Mouse (Mus musculus) right cerebral cortex, postnatal 25 days (tissue): ENCODE measurements at regions not wholly inside any gene's neighbourhood (a gene's known extent, or its start where the extent isn't known, plus 50 kb on each side); places are given as distances from the start of the nearest gene placed in this dataset.

Experiments
- DNase-seq: peaks from one replicate; pipeline ENCODE4 v3.0.0; 2022

GRCm38 (mm10) chr1:120762498-120762897, 160.3 kb downstream of the En1 start:
- DNase-seq, result no peak

- no peak for DNase-seq
Observed at GRCm38 (mm10) chr1:120762921-120763595, 160.8 kb downstream of the En1 start.

GRCm38 (mm10) chr1:120767054-120767453, 164.8 kb downstream of the En1 start:
- DNase-seq, result no peak

GRCm38 (mm10) chr1:120771269-120771668, 169.1 kb downstream of the En1 start:
- DNase-seq, result no peak

GRCm38 (mm10) chr1:120776906-120777305, 174.7 kb downstream of the En1 start:
- DNase-seq, result no peak

- DNase-seq, result no peak
Observed at GRCm38 (mm10) chr1:120777468-120777867, 175.2 kb downstream of the En1 start.

- no peak for DNase-seq
Observed at GRCm38 (mm10) chr1:120795245-120795644, 193.0 kb downstream of the En1 start.

- DNase-seq, result no peak
Observed at GRCm38 (mm10) chr1:120801248-120801979, 199.2 kb downstream of the En1 start.

- DNase-seq, result no peak
Observed at GRCm38 (mm10) chr1:120801980-120802364, 199.8 kb downstream of the En1 start.

- no peak for DNase-seq
Observed at GRCm38 (mm10) chr1:120814441-120814840, 212.2 kb downstream of the En1 start.

- DNase-seq, result no peak
Observed at GRCm38 (mm10) chr1:120816237-120816820, 214.1 kb downstream of the En1 start.

- DNase-seq, result no peak
Observed at GRCm38 (mm10) chr1:120817563-120817962, 215.3 kb downstream of the En1 start.

- DNase-seq, result no peak
Observed at GRCm38 (mm10) chr1:120831975-120832374, 229.8 kb downstream of the En1 start.

- DNase-seq, result no peak
Observed at GRCm38 (mm10) chr1:120842596-120842995, 240.4 kb downstream of the En1 start.

GRCm38 (mm10) chr1:120846146-120846545, 243.9 kb downstream of the En1 start:
- no peak for DNase-seq

- no peak for DNase-seq
Observed at GRCm38 (mm10) chr1:120851860-120852503, 249.8 kb downstream of the En1 start.

GRCm38 (mm10) chr1:120857566-120857965, 255.3 kb downstream of the En1 start:
- no peak for DNase-seq

GRCm38 (mm10) chr1:120859546-120859945, 257.3 kb downstream of the En1 start:
- DNase-seq, result no peak

GRCm38 (mm10) chr1:120872554-120872953, 270.3 kb downstream of the En1 start:
- DNase-seq, result no peak

GRCm38 (mm10) chr1:120882959-120883549, 280.8 kb downstream of the En1 start:
- DNase-seq, result no peak

- no peak for DNase-seq
Observed at GRCm38 (mm10) chr1:120883632-120884031, 281.4 kb downstream of the En1 start.

GRCm38 (mm10) chr1:120910801-120911200, 308.6 kb downstream of the En1 start:
- DNase-seq, result no peak

- DNase-seq, result no peak
Observed at GRCm38 (mm10) chr1:120911962-120912670, 309.9 kb downstream of the En1 start.
